Comparison of ENCODE assay signal across 9 mouse cellular contexts in genomic region chr9:22051161-22051957, GRCm38 (mm10). TPM values are rescaled to one million over a fixed set of nuclear protein-coding genes. Genes with fewer than 3 reads are reported as not detected.
DNase-seq lines count a peak whose midpoint lies in the region; ATAC-seq and TF ChIP-seq lines count a peak whose summit lies in the region.
"Had no signal": no experiment of that assay in that cellular context is flagged by ENCODE, and none has a peak within 500 bp of the region (broad histone marks: within the 10 kb centered on the region; RNA-seq: fewer than 3 reads in every experiment).

No protein-coding gene starts in this region.

- no peak for TF ChIP-seq CTCF in E14TG2a.4 (conservative IDR thresholded peaks at IDR 0.05; ENCODE audit: low read length)

- H3K27ac ChIP-seq in heart, embryonic 14.5 days (replicated peaks in 1 of 2; ENCODE audit: control insufficient read depth in 1 of 2, insufficient read depth in 1 of 2, low read depth in 2 of 2, low read length in 2 of 2) = no peak overlapping the region
- H3K27ac ChIP-seq in intestine, embryonic 14.5 days (ENCODE audit: low read depth) = no peak overlapping the region
- peak overlapping the region; percentile 95 for H3K27ac ChIP-seq in neural tube, embryonic 13.5 days (replicated peaks)

- intact Hi-C loops in gastrocnemius, postnatal 14 days (cut with DNase I; ENCODE audit: low total_unique reads) = loop anchor here (5.0 kb wide), 1 partner anchor 34 kb away; no protein-coding TSS in a partner anchor

- H3K27me3 ChIP-seq in heart, embryonic 14.5 days (ENCODE audit: control insufficient read depth, insufficient read depth, low read length) = peaks cover 68% of the 10 kb centered on the region
- H3K27me3 ChIP-seq in E14TG2a.4 (ENCODE audit: insufficient read depth, low read length) = peaks cover 35% of the 10 kb centered on the region
- peaks cover 77% of the 10 kb centered on the region for H3K27me3 ChIP-seq in intestine, embryonic 14.5 days (replicated peaks; ENCODE audit: control insufficient read depth, insufficient read depth, low read length)
- H3K27me3 ChIP-seq in neural tube, embryonic 13.5 days = peaks cover 18% of the 10 kb centered on the region; the same call in 1 of the 2 replicates

- H3K9ac ChIP-seq in heart, embryonic 14.5 days (ENCODE audit: low read length) = no peak overlapping the region
- H3K9ac ChIP-seq in intestine, embryonic 14.5 days (ENCODE audit: low read length) = no peak overlapping the region
- H3K9ac ChIP-seq in neural tube, embryonic 13.5 days = peak overlapping the region; percentile 99

- H3K4me1 ChIP-seq in heart, embryonic 14.5 days (ENCODE audit: control insufficient read depth in 2 of 2, insufficient read depth in 2 of 2, low read length in 2 of 2) = peaks cover 8 to 20% of the 10 kb centered on the region in 2 experiments; a peak in 3 of 4 replicates
- H3K4me1 ChIP-seq in E14TG2a.4 (replicated peaks; ENCODE audit: low read depth, low read length) = peaks cover 70% of the 10 kb centered on the region
- H3K4me1 ChIP-seq in intestine, embryonic 14.5 days (replicated peaks; ENCODE audit: control insufficient read depth, insufficient read depth, low read length) = peaks cover 18% of the 10 kb centered on the region
- peaks cover 56% of the 10 kb centered on the region for H3K4me1 ChIP-seq in neural tube, embryonic 13.5 days (replicated peaks)

- no peak for ATAC-seq in heart, embryonic 14.5 days (ENCODE audit: insufficient number of reproducible peaks, insufficient read depth, low FRiP score, low read depth)
- 0 out of 2 replicates have a peak, but pooled peaks have one; percentile 1 for ATAC-seq in intestine, embryonic 14.5 days (replicated peaks; ENCODE audit: low FRiP score, low TSS enrichment, low read depth)
- ATAC-seq in neural tube, embryonic 13.5 days (ENCODE audit: low read depth) = peak; percentile 29

- 2% methylated on average over 58 of the region's 67 CpGs for WGBS in heart, embryonic 14.5 days
- WGBS in intestine, embryonic 14.5 days = 2% methylated on average over 57 of the region's 67 CpGs
- WGBS in neural tube, embryonic 13.5 days = 2% methylated on average over 64 of the region's 67 CpGs

- no peaks in the 10 kb centered on the region for H3K9me3 ChIP-seq in heart, embryonic 14.5 days (ENCODE audit: control insufficient read depth, low read length)
- H3K9me3 ChIP-seq in E14TG2a.4 (ENCODE audit: low read length) = no peaks in the 10 kb centered on the region
- no peaks in the 10 kb centered on the region for H3K9me3 ChIP-seq in intestine, embryonic 14.5 days (ENCODE audit: control insufficient read depth, low read length)
- no peaks in the 10 kb centered on the region for H3K9me3 ChIP-seq in neural tube, embryonic 13.5 days

- H3K36me3 ChIP-seq in heart, embryonic 14.5 days (ENCODE audit: control insufficient read depth, insufficient read depth, low read length) = no peaks in the 10 kb centered on the region
- 0 out of 2 replicates have a peak, but pooled peaks cover 3% of the 10 kb centered on the region for H3K36me3 ChIP-seq in E14TG2a.4 (ENCODE audit: insufficient read depth, low read length)
- H3K36me3 ChIP-seq in intestine, embryonic 14.5 days (ENCODE audit: control insufficient read depth, insufficient read depth, low read length) = no peaks in the 10 kb centered on the region
- peaks cover 6% of the 10 kb centered on the region; the same call in 1 of the 2 replicates for H3K36me3 ChIP-seq in neural tube, embryonic 13.5 days

- no peak for DNase-seq in heart, postnatal 4 days
- DNase-seq in cerebellum, postnatal 25 days = peak; percentile 71 to 79
- peak; percentile 59 for DNase-seq in intestine, embryonic 14.5 days (ENCODE audit: low spot score)
- no peak for DNase-seq in spleen, postnatal 14 days (ENCODE audit: low spot score in 2 of 2)
- DNase-seq in gastrocnemius, postnatal 14 days = no peak

- H3K4me3 ChIP-seq in heart, embryonic 14.5 days (ENCODE audit: control insufficient read depth in 1 of 2, insufficient read depth in 1 of 2, low read depth in 1 of 2, low read length in 2 of 2) = peak overlapping the region; percentile 30 to 39
- peak overlapping the region; percentile 87 for H3K4me3 ChIP-seq in E14TG2a.4 (replicated peaks; ENCODE audit: low read length)
- H3K4me3 ChIP-seq in intestine, embryonic 14.5 days (ENCODE audit: low read depth, low read length) = peak overlapping the region; percentile 28
- H3K4me3 ChIP-seq in neural tube, embryonic 13.5 days = peak overlapping the region; percentile 98

- H3K4me2 ChIP-seq in heart, embryonic 14.5 days (ENCODE audit: low read length) = peak overlapping the region; percentile 73
- peak overlapping the region; percentile 56 for H3K4me2 ChIP-seq in intestine, embryonic 14.5 days (ENCODE audit: low read length)
- peak overlapping the region; percentile 87 for H3K4me2 ChIP-seq in neural tube, embryonic 13.5 days

RNA-seq across cellular contexts. Expression of gene Elavl3, which starts 0.5 kb away (rescaled TPM):
- 0.19 and 0.65 TPM in 2 replicates for polyA plus RNA-seq in heart, embryonic 14.5 days (2014; fragmentation: Nextera tagmentation; extraction: Ambion mirVana)
- total RNA-seq in heart, postnatal 4 days (2021) = under 1 TPM; 0.47 to 0.52 TPM
- polyA plus RNA-seq in intestine, embryonic 14.5 days (2014; fragmentation: Nextera tagmentation; extraction: Ambion mirVana) = 6.2 and 7.1 TPM in 2 replicates
- polyA plus RNA-seq in neural tube, embryonic 13.5 days (2015; fragmentation: Nextera tagmentation; extraction: Ambion mirVana) = 82.7 and 86.9 TPM in 2 replicates
- total RNA-seq in gastrocnemius, postnatal 14 days (2021) = under 1 TPM; 0.14 to 0.73 TPM

RNA-seq across cellular contexts. Expression of gene Gm49318, which starts 19.7 kb away (rescaled TPM):
- not detected in 2 replicates for polyA plus RNA-seq in heart, embryonic 14.5 days (2014; fragmentation: Nextera tagmentation; extraction: Ambion mirVana)
- under 1 TPM in 1 of 2 experiments, not detected in 1; 0.92 TPM for total RNA-seq in heart, postnatal 4 days (2021)
- polyA plus RNA-seq in intestine, embryonic 14.5 days (2014; fragmentation: Nextera tagmentation; extraction: Ambion mirVana) = not detected in 2 replicates
- not detected in 2 replicates for polyA plus RNA-seq in neural tube, embryonic 13.5 days (2015; fragmentation: Nextera tagmentation; extraction: Ambion mirVana)
- not detected for total RNA-seq in gastrocnemius, postnatal 14 days (2021)
- total RNA-seq: left cerebral cortex, adult 8-10 months had no signal

RNA-seq across cellular contexts. Expression of gene Zfp653, which starts 19.8 kb away (rescaled TPM):
- 6.7 and 7.6 TPM in 2 replicates for polyA plus RNA-seq in heart, embryonic 14.5 days (2014; fragmentation: Nextera tagmentation; extraction: Ambion mirVana)
- 1 to 10 TPM; 8.4 to 9.0 TPM for total RNA-seq in heart, postnatal 4 days (2021)
- 10.2 and 10.3 TPM in 2 replicates for polyA plus RNA-seq in intestine, embryonic 14.5 days (2014; fragmentation: Nextera tagmentation; extraction: Ambion mirVana)
- polyA plus RNA-seq in neural tube, embryonic 13.5 days (2015; fragmentation: Nextera tagmentation; extraction: Ambion mirVana) = 16.5 and 16.6 TPM in 2 replicates
- total RNA-seq in gastrocnemius, postnatal 14 days (2021) = 1 to 10 TPM; 2.6 to 3.2 TPM

RNA-seq across cellular contexts. Expression of gene Ecsit, which starts 33.9 kb away (rescaled TPM):
- polyA plus RNA-seq in heart, embryonic 14.5 days (2014; fragmentation: Nextera tagmentation; extraction: Ambion mirVana) = 50.5 and 58.1 TPM in 2 replicates
- total RNA-seq in heart, postnatal 4 days (2021) = 10 to 100 TPM; 69.4 to 69.6 TPM
- polyA plus RNA-seq in intestine, embryonic 14.5 days (2014; fragmentation: Nextera tagmentation; extraction: Ambion mirVana) = 35.2 and 43.4 TPM in 2 replicates
- polyA plus RNA-seq in neural tube, embryonic 13.5 days (2015; fragmentation: Nextera tagmentation; extraction: Ambion mirVana) = 47.9 and 57.8 TPM in 2 replicates
- 10 to 100 TPM; 68.5 to 72.2 TPM for total RNA-seq in gastrocnemius, postnatal 14 days (2021)

RNA-seq across cellular contexts. Expression of gene Cnn1, which starts 47.7 kb away (rescaled TPM):
- polyA plus RNA-seq in heart, embryonic 14.5 days (2014; fragmentation: Nextera tagmentation; extraction: Ambion mirVana) = 227 and 239 TPM in 2 replicates
- 10 to 100 TPM; 38.1 to 39.3 TPM for total RNA-seq in heart, postnatal 4 days (2021)
- polyA plus RNA-seq in intestine, embryonic 14.5 days (2014; fragmentation: Nextera tagmentation; extraction: Ambion mirVana) = 322 and 380 TPM in 2 replicates
- 2.6 and 2.9 TPM in 2 replicates for polyA plus RNA-seq in neural tube, embryonic 13.5 days (2015; fragmentation: Nextera tagmentation; extraction: Ambion mirVana)
- total RNA-seq in gastrocnemius, postnatal 14 days (2021) = 1 to 10 TPM; 1.7 to 7.9 TPM

Comparison
In these comparisons a context has a peak if more than half of its experiments do, and no peak if none do; other contexts are left out.
1. H3K4me3 ChIP-seq: peak in every context shown above with its lines; median percentile 98 in neural tube, embryonic 13.5 days; 87 in E14TG2a.4; 34 in heart, embryonic 14.5 days; 28 in intestine, embryonic 14.5 days.
2. DNase-seq: peak in cerebellum, postnatal 25 days (2 of 2) and intestine, embryonic 14.5 days (single experiment); none in heart, postnatal 4 days (single experiment), spleen, postnatal 14 days (0 of 2) and gastrocnemius, postnatal 14 days (single experiment).
3. RNA of gene Elavl3, which starts 0.5 kb away (polyA plus RNA-seq): 82.7 to 86.9 TPM in neural tube, embryonic 13.5 days; 6.2 to 7.1 TPM in intestine, embryonic 14.5 days and 0.19 to 0.65 TPM in heart, embryonic 14.5 days; every median in the first group is over 10 times any median in the second.
4. Peak in every context shown above with its lines, with median percentiles within 50 percentile points of each other: H3K4me2 ChIP-seq.